In genomic region chr6:50159842-50160241, GRCm38 (mm10) we compare ENCODE assay signal across 30 mouse cellular contexts. TPM values are rescaled to one million over a fixed set of nuclear protein-coding genes. Genes with fewer than 3 reads are reported as not detected.
A peak's percentile ranks its signal among the peaks of the same experiment; 100 is the strongest.
DNase-seq lines count a peak whose midpoint lies in the region; ATAC-seq and TF ChIP-seq lines count a peak whose summit lies in the region.
"Had no signal": no experiment of that assay in that cellular context is flagged by ENCODE, and none has a peak within 500 bp of the region (broad histone marks: within the 10 kb centered on the region; RNA-seq: fewer than 3 reads in every experiment).

No protein-coding gene starts in this region.

- TF ChIP-seq EP300 in MEL (IDR thresholded peaks at IDR 0.05; ENCODE audit: low read depth in 1 of 2, low read length in 2 of 2): peak; percentile 67 to 78

- no peaks in the 10 kb centered on the region for H3K9me3 ChIP-seq in megakaryocyte, embryonic 14.5 days
- no peaks in the 10 kb centered on the region for H3K9me3 ChIP-seq in MEL (replicated peaks; ENCODE audit: insufficient read depth, low read length)
- H3K9me3 ChIP-seq in midbrain, embryonic 13.5 days: no peaks in the 10 kb centered on the region
- H3K9me3 ChIP-seq: forebrain, embryonic 10.5 days; forebrain, embryonic 13.5 days; G1E; heart, embryonic 12.5 days; heart, embryonic 15.5 days; hindbrain, embryonic 10.5 days; hindbrain, embryonic 13.5 days; intestine, embryonic 15.5 days had no signal

- H3K79me2 ChIP-seq in MEL (ENCODE audit: control insufficient read depth, insufficient read depth, low read length, poor library complexity): no peaks in the 10 kb centered on the region

- peaks cover 49% of the 10 kb centered on the region for H3K36me3 ChIP-seq in megakaryocyte, embryonic 14.5 days (replicated peaks; ENCODE audit: low read length)
- H3K36me3 ChIP-seq in MEL (ENCODE audit: control insufficient read depth in 1 of 2, insufficient read depth in 2 of 2, low read length in 2 of 2): peaks cover 15 to 19% of the 10 kb centered on the region in 2 experiments
- H3K36me3 ChIP-seq in midbrain, embryonic 13.5 days: no peaks in the 10 kb centered on the region
- H3K36me3 ChIP-seq: heart, embryonic 12.5 days; heart, embryonic 15.5 days; intestine, embryonic 15.5 days had no signal

- no peak for TF ChIP-seq CTCF in MEL (IDR thresholded peaks at IDR 0.05 in 2 of 3, conservative IDR thresholded peaks at IDR 0.05 in 1 of 3; ENCODE audit: control insufficient read depth in 1 of 3, insufficient read depth in 1 of 3, low read depth in 2 of 3, low read length in 3 of 3, poor library complexity in 1 of 3, severe bottlenecking in 1 of 3)

- H3K9ac ChIP-seq in MEL (ENCODE audit: control insufficient read depth, low read depth, low read length, poor library complexity, severe bottlenecking): no peak overlapping the region
- no peak overlapping the region for H3K9ac ChIP-seq in midbrain, embryonic 13.5 days (replicated peaks)
- H3K9ac ChIP-seq: forebrain, embryonic 13.5 days; heart, embryonic 12.5 days; heart, embryonic 15.5 days; hindbrain, embryonic 13.5 days; intestine, embryonic 15.5 days had no signal

- peak overlapping the region; percentile 88 for H3K4me3 ChIP-seq in megakaryocyte, embryonic 14.5 days (replicated peaks)
- H3K4me3 ChIP-seq in MEL (ENCODE audit: control insufficient read depth in 1 of 2, insufficient read depth in 1 of 2, low read depth in 2 of 2, low read length in 2 of 2): no peak overlapping the region
- no peak overlapping the region for H3K4me3 ChIP-seq in midbrain, embryonic 13.5 days (replicated peaks)
- H3K4me3 ChIP-seq: forebrain, embryonic 10.5 days; forebrain, embryonic 13.5 days; gastrocnemius, adult 2 months; heart, embryonic 12.5 days; heart, embryonic 15.5 days; hindbrain, embryonic 10.5 days; hindbrain, embryonic 13.5 days; intestine, embryonic 15.5 days had no signal

- H3K27ac ChIP-seq in MEL (ENCODE audit: control insufficient read depth, low read depth, low read length): peak overlapping the region; percentile 36; the same call in 1 of the 2 replicates
- H3K27ac ChIP-seq in midbrain, embryonic 13.5 days: no peak overlapping the region
- H3K27ac ChIP-seq: forebrain, embryonic 10.5 days; forebrain, embryonic 13.5 days; gastrocnemius, adult 2 months; heart, embryonic 15.5 days; hindbrain, embryonic 10.5 days; hindbrain, embryonic 13.5 days; intestine, embryonic 15.5 days had no signal

- no peak overlapping the region for H3K4me2 ChIP-seq in midbrain, embryonic 13.5 days (replicated peaks)
- H3K4me2 ChIP-seq: forebrain, embryonic 13.5 days; heart, embryonic 12.5 days; heart, embryonic 15.5 days; hindbrain, embryonic 13.5 days; intestine, embryonic 15.5 days had no signal

- no peaks in the 10 kb centered on the region for H3K27me3 ChIP-seq in megakaryocyte, embryonic 14.5 days (replicated peaks)
- H3K27me3 ChIP-seq in MEL (ENCODE audit: control insufficient read depth in 1 of 2, insufficient read depth in 2 of 2, low read length in 2 of 2): no peaks in the 10 kb centered on the region
- no peaks in the 10 kb centered on the region for H3K27me3 ChIP-seq in midbrain, embryonic 13.5 days
- H3K27me3 ChIP-seq: CH12.LX; forebrain, embryonic 13.5 days; heart, embryonic 12.5 days; heart, embryonic 15.5 days; hindbrain, embryonic 13.5 days; intestine, embryonic 15.5 days had no signal

- peak; percentile 76 for DNase-seq in MEL (ENCODE audit: low read depth, low spot score)
- DNase-seq in cerebellum, adult 11 months: no peak
- DNase-seq: adrenal gland, adult 8-10 months; adrenal gland, postnatal 25 days; B cell, adult 2 months; cerebellum, adult 18-20 months; cerebellum, adult 9-10 months; cerebellum, postnatal 14 days; gastrocnemius, adult 2 months; gastrocnemius, postnatal 25 days; heart, adult 18-20 months; heart, postnatal 10 days; heart, postnatal 36 days; kidney, adult 11 months had no signal

- H3K4me1 ChIP-seq in megakaryocyte, embryonic 14.5 days: peaks cover 78% of the 10 kb centered on the region
- peaks cover 4 to 24% of the 10 kb centered on the region in 2 experiments; a peak in 3 of 4 replicates for H3K4me1 ChIP-seq in MEL (ENCODE audit: control insufficient read depth in 1 of 2, insufficient read depth in 2 of 2, low read length in 2 of 2)
- H3K4me1 ChIP-seq in midbrain, embryonic 13.5 days (replicated peaks): peaks cover 2% of the 10 kb centered on the region; the same call in 1 of the 2 replicates
- H3K4me1 ChIP-seq: forebrain, embryonic 13.5 days; hindbrain, embryonic 10.5 days; hindbrain, embryonic 13.5 days; intestine, embryonic 15.5 days had no signal

- TF ChIP-seq RAD21 in MEL (IDR thresholded peaks at IDR 0.05; ENCODE audit: low read depth, low read length): no peak

- 77% methylated on average over 6 of the region's 6 CpGs for WGBS in midbrain, embryonic 13.5 days

- ATAC-seq in megakaryocyte, adult 5-6 weeks (ENCODE audit: poor library complexity, severe bottlenecking): no peak
- peak; percentile 25 for ATAC-seq in inflammation-experienced regulatory T-cells, adult 6 months
- ATAC-seq in midbrain, embryonic 13.5 days: no peak
- ATAC-seq: activated CD4-positive, CD25-positive, alpha-beta regulatory T cell, adult 4 months; forebrain, embryonic 13.5 days; forebrain, embryonic 16.5 days; hindbrain, embryonic 16.5 days; intestine, embryonic 15.5 days had no signal

- no peak for TF ChIP-seq POLR2A in MEL (IDR thresholded peaks at IDR 0.05; ENCODE audit: control insufficient read depth in 1 of 2, insufficient read depth in 1 of 2, low read depth in 1 of 2, low read length in 2 of 2, poor library complexity in 1 of 2)

TF ChIP-seq in MEL, 35 proteins besides CTCF, POLR2A, EP300 and RAD21:
- no peak for TF ChIP-seq NRF1 (IDR thresholded peaks at IDR 0.05; ENCODE audit: insufficient read depth, low read depth, low read length, poor library complexity, severe bottlenecking)
- no peak for TF ChIP-seq POLR2AphosphoS5 (IDR thresholded peaks at IDR 0.05; ENCODE audit: borderline replicate concordance, low read depth, low read length)
- TF ChIP-seq E2F4 (IDR thresholded peaks at IDR 0.05; ENCODE audit: borderline replicate concordance, low read depth, low read length): no peak
- TF ChIP-seq ZC3H11A (IDR thresholded peaks at IDR 0.05; ENCODE audit: low read depth, low read length): no peak
- no peak for TF ChIP-seq MEF2A (IDR thresholded peaks at IDR 0.05; ENCODE audit: extremely low read depth, insufficient replicate concordance, low read depth, low read length, poor library complexity, severe bottlenecking)
- no peak for TF ChIP-seq ZKSCAN1 (IDR thresholded peaks at IDR 0.05; ENCODE audit: low read depth, low read length)
- peak; percentile 54 for TF ChIP-seq ETS1 (IDR thresholded peaks at IDR 0.05; ENCODE audit: low read depth, low read length)
- peak; percentile 41; the same call in 1 of the 2 replicates for TF ChIP-seq SIN3A (IDR thresholded peaks at IDR 0.05; ENCODE audit: low read length)
- peak; percentile 64 for TF ChIP-seq GATA1 (IDR thresholded peaks at IDR 0.05; ENCODE audit: low read depth, low read length)
- peak; percentile 47 for TF ChIP-seq TAL1 (IDR thresholded peaks at IDR 0.05; ENCODE audit: low read length)
- no peak for TF ChIP-seq ZNF384 (IDR thresholded peaks at IDR 0.05; ENCODE audit: low read depth, low read length)
- TF ChIP-seq ELF1 (IDR thresholded peaks at IDR 0.05; ENCODE audit: low read depth, low read length): peak; percentile 47; the same call in 1 of the 2 replicates
- peak; percentile 59; the same call in 1 of the 2 replicates for TF ChIP-seq TCF12 (IDR thresholded peaks at IDR 0.05; ENCODE audit: low read depth, low read length)
TF ChIP-seq in MEL: peak in this region for 6.

RNA-seq across cellular contexts. Expression of gene Mpp6, which starts 49.8 kb away (rescaled TPM):
- 2.1 and 9.7 TPM in 2 replicates for polyA plus RNA-seq in megakaryocyte, embryonic 14.5 days (2012; ENCODE audit: insufficient read depth, low replicate concordance)
- total RNA-seq in megakaryocyte, adult 5-6 weeks (2015): 95.2 and 96.8 TPM in 2 replicates
- 177 and 191 TPM in 2 replicates for total RNA-seq in megakaryocyte, adult 5-6 weeks (2017)
- 68.1 and 79.5 TPM in 2 replicates for total RNA-seq in MEL (2012; rRNA removed)
- polyA plus RNA-seq in MEL (2012; ENCODE audit: insufficient read depth in 1 of 2, insufficient read length in 2 of 2, low read depth in 1 of 2, low replicate concordance in 2 of 2, missing spikeins in 1 of 2): 10 to 100 TPM in 1 of 2 experiments, not detected in 1; 74.8 TPM
- 10 to 100 TPM in 2 of 3 experiments, 1 to 10 TPM in 1; 9.0 to 14.0 (median 10.3) TPM for polyA plus RNA-seq in inflammation-experienced regulatory T-cells, adult 6 months (2017; shearing (Covaris generic))
- 49.4 TPM in 2 replicates for polyA plus RNA-seq in midbrain, embryonic 13.5 days (2015; fragmentation: Nextera tagmentation; extraction: Ambion mirVana)
